Mouse (Mus musculus): ENCODE results near the gene 4930442H23Rik.
"Not testable (repeated sequence)": the region's sequence is repeated elsewhere in the genome, so short reads cannot be mapped to it uniquely, and the experiment has no call there.

The 4930442H23Rik gene

DNA sequence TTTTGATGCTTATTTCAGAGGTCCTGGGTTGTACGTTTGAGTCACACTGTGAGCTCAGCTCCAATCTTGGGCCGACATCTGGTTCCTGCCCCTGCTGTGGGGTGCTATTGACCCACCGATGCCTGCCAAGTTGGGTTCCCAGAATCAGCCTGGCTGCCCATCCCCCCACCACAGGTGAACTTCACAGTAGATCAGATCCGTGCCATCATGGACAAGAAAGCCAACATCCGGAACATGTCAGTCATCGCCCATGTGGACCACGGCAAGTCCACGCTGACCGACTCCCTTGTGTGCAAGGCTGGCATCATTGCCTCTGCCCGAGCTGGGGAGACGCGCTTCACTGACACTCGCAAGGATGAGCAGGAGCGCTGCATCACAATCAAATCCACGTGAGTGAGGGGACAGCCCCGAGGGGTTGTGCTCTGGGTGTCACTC, 6.1 kb downstream of the 4930442H23Rik start:
- DNase-seq (ENCODE audit: low read depth): peak; percentile 73

DNA sequence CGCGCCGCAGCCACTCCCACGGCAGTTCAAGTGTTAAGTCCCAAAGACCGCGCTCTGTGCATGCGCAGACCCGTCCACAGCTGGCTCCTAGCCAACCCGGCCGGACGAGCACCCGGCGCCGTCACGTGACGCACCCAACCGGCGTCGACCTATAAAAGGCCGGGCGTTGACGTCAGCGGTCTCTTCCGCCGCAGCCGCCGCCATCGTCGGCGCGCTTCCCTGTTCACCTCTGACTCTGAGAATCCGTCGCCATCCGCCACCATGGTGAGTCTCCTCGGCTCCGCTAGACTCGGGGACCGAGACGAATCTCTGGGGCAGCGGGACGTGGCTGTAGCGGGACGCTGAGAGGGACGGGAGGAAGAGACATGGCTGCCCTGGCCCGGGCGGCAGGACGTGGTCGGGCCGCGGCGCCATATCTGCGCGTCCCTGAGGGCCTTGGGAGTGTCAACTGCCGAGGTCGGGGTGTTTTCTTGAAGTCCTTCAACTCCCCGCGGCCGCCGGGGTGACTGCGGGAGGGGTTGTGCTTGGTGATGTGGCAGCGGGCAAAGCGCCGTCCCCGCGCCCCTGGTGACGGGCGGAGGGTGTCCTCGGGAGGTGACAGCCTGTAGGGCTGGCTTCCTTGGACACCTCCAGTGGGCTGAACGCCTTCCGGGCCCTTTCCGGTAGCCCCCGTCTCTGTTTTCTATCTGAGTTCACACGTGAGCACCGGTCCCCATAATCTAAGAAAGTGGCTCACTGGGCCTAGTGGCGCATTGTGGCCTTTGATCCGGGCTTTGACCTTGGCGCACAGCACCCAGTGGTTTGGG, 7.0 kb downstream of the 4930442H23Rik start, which contains the start of gene Eef2:
Eef2 (plus strand) TSS at position 166 of the 806 bp plus-strand sequence.
- peak; percentile 100 for DNase-seq (ENCODE audit: low read depth)

DNA sequence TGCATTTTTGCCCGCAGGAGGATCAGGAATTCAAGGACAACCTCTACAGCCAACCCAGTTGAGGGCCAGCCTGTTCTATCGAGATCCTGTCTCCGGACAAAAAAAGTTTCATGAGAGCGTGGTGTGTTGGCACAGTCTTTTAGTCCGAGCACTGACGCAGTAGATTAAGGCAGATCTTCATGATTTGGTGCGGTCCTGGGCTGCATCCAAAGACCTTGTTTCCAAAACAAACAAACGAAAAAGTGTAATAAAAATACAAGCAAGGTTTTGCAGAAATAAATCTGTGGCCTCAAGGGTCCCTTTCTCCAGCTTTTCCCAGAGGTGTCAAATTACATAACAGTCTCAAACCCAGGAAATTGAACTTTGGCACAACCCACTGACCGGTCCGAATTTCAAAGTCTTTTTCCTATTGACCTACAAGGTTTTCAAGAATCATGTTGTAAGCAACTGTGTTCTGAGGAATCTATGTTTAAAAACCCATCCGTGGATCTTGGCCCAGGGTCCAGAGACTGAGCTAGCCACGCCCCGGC, 7.6 kb downstream of the 4930442H23Rik start:
- peak; percentile 93 for DNase-seq (ENCODE audit: low read depth)

DNA sequence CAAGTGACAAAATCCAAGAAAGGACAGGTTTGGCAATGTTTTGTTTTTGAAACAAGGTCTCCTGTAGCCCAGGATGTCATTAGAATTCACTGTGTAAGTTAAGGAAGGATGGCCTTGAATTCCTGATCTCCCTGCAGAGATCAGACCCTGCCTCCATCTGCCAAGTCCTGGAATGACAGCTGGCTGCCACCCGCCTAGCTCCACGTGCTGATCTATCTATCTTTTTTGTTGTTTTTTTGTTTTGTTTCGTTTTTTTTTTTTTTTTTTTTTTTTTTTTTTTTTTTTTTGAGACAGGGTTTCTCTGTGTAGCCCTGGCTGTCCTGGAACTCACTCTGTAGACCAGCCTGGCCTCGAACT, 8.3 kb downstream of the 4930442H23Rik start:
- not testable (repeated sequence) for DNase-seq (ENCODE audit: low read depth)

- DNase-seq (ENCODE audit: low read depth): peak; percentile 96
These were observed 8.9 kb downstream of the 4930442H23Rik start for GRCm38 (mm10) chr10:81174617-81175344.

- peak; percentile 95 for DNase-seq (ENCODE audit: low read depth)
These were observed 10.5 kb downstream of the 4930442H23Rik start for GRCm38 (mm10) chr10:81173132-81173531.

DNA sequence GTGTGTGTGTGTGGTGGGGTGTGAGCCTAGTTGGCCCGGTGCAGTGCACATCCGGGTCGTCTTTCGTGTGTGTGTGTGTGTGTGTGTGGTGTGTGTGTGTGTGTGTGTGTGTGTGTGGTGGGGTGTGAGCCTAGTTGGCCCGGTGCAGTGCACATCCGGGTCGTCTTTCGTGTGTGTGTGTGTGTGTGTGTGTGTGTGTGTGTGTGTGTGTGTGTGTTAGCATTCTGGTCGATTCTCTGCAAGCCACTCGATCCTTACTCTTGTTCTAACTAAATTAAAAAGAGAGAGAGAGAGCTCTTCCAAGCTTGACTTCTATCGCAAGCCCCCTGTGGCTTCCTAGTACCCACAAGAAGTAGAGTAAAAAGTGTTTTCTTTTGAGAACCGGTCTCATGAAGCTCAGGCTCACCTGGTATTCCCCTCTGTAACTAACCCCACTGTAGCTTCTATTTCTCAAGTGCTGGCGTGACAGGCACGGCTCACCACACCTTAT, 14.2 kb downstream of the 4930442H23Rik start:
- not testable (repeated sequence) for DNase-seq (ENCODE audit: low read depth)

- peak; percentile 86 for DNase-seq (ENCODE audit: low read depth)
These were observed 15.0 kb downstream of the 4930442H23Rik start for GRCm38 (mm10) chr10:81168521-81169244.

- DNase-seq (ENCODE audit: low read depth): no peak
These were observed 15.6 kb downstream of the 4930442H23Rik start for GRCm38 (mm10) chr10:81168087-81168431.

GRCm38 (mm10) chr10:81167200-81168086, 16.2 kb downstream of the 4930442H23Rik start, which contains the start of gene Pias4:
TSS of gene Pias4 (minus strand) at chr10:81167923.
- DNase-seq (ENCODE audit: low read depth): peak; percentile 100

GRCm38 (mm10) chr10:81165118-81165517, 18.5 kb downstream of the 4930442H23Rik start:
- no peak for DNase-seq (ENCODE audit: low read depth)

GRCm38 (mm10) chr10:81162318-81162652, 21.4 kb downstream of the 4930442H23Rik start:
- no peak for DNase-seq (ENCODE audit: low read depth)

- DNase-seq (ENCODE audit: low read depth): no peak
These were observed 21.9 kb downstream of the 4930442H23Rik start for GRCm38 (mm10) chr10:81161602-81162317.

- no peak for DNase-seq (ENCODE audit: low read depth)
These were observed 28.9 kb downstream of the 4930442H23Rik start for GRCm38 (mm10) chr10:81154736-81155135.

DNA sequence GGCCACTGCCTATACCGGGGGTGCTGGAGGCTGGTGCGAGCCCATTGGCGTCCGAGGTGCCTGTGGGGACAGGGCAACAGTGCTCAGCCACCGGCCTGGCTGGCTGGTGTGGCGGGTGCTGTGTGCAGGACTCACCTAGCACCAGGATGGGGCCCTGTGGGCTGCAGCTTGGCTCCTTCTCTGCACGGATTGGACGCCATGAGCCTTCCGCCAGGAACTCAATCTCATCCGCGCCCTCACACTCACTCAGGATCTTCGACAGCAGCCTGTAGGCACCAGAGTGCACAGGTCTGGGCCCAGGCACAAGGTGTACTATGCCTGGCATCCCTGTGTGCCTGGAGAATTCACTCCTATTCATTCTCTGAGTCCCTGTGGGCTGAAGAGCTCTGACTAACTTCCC, 29.3 kb downstream of the 4930442H23Rik start:
- DNase-seq (ENCODE audit: low read depth): no peak

- no peak for DNase-seq (ENCODE audit: low read depth)
These were observed 31.0 kb downstream of the 4930442H23Rik start for GRCm38 (mm10) chr10:81152609-81153008.

GRCm38 (mm10) chr10:81151261-81151660, 32.4 kb downstream of the 4930442H23Rik start:
- DNase-seq (ENCODE audit: low read depth): no peak

DNA sequence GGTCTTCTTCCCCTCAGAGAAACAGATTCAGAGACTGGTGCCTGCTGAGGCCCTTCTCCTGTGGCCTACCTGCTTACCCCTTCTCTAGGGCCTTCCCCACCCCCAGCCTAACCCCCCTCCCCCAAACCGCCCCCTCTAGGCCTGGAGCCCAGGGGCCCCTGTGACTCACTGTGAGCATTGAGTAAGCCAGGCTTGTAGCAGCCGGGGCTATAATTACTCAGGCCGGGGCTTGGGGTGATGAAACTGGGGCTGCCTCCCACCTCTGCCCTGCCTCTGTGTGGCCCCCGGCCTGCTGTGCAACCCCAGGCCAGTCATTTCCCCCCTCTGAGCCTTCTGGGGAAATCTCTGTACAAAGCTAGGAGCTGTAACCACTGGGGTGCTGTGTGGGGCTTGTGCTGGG, 37.4 kb downstream of the 4930442H23Rik start:
- peak; percentile 91 for DNase-seq (ENCODE audit: low read depth)

DNA sequence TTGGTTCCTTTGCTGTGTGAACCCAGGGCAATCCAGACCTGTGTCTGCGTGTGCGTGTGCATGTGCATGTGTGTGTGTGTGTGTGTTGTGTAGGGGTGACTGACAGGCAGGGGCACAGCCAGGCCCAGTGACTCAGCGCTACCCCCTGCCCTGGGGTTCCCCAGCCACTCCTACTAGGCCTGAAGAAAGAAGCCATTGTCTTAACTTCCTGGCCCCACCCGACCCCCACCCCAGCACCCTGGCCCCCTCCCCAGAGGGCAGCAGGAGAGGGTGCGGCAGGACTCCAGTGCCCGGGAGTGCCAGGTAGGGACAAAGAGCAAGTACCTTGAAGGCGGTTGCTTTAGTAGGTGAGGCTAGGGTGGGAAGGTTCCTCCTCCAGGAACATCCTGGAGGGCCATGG, 37.9 kb downstream of the 4930442H23Rik start:
- DNase-seq (ENCODE audit: low read depth): peak; percentile 80

- DNase-seq (ENCODE audit: low read depth): no peak
These were observed 38.3 kb downstream of the 4930442H23Rik start for GRCm38 (mm10) chr10:81145307-81145706.

All from NIH3T3 (cell line).